Mouse (Mus musculus): ENCODE data around the gene Tsc1. TPM values are rescaled to one million over a fixed set of nuclear protein-coding genes. Genes with fewer than 3 reads are reported as not detected.

The Tsc1 gene
- polyA plus RNA-seq, 1 experiment: 22.2 TPM

GRCm38 (mm10) chr2:28601720-28602590, 39.1 kb upstream of the Tsc1 start:
- TF ChIP-seq CTCF (IDR thresholded peaks at IDR 0.05; ENCODE audit: borderline replicate concordance, insufficient read depth, low read length): no peak
- no peak for TF ChIP-seq POLR2A (IDR thresholded peaks at IDR 0.05; ENCODE audit: low read depth, low read length)
- no peak overlapping the region for H3K4me3 ChIP-seq (ENCODE audit: insufficient read depth, low read length)
- H3K27ac ChIP-seq (ENCODE audit: insufficient read depth, low read length): no peak overlapping the region
- H3K4me1 ChIP-seq (ENCODE audit: control insufficient read depth, insufficient read depth, low read length): no peaks in the 10 kb centered on the region

GRCm38 (mm10) chr2:28603542-28603941, 37.5 kb upstream of the Tsc1 start:
- no peak overlapping the region for H3K4me3 ChIP-seq (ENCODE audit: insufficient read depth, low read length)
- H3K4me1 ChIP-seq (ENCODE audit: control insufficient read depth, insufficient read depth, low read length): no peaks in the 10 kb centered on the region
- TF ChIP-seq CTCF (IDR thresholded peaks at IDR 0.05; ENCODE audit: borderline replicate concordance, insufficient read depth, low read length): no peak
- no peak overlapping the region for H3K27ac ChIP-seq (ENCODE audit: insufficient read depth, low read length)

- TF ChIP-seq POLR2A (IDR thresholded peaks at IDR 0.05; ENCODE audit: low read depth, low read length) (no peak), CTCF (IDR thresholded peaks at IDR 0.05; ENCODE audit: borderline replicate concordance, insufficient read depth, low read length) (no peak)
- Histone ChIP-seq H3K27ac (ENCODE audit: insufficient read depth, low read length) (no peak overlapping the region), H3K4me1 (ENCODE audit: control insufficient read depth, insufficient read depth, low read length) (no peaks in the 10 kb centered on the region), H3K4me3 (ENCODE audit: insufficient read depth, low read length) (no peak overlapping the region)
Measured at GRCm38 (mm10) chr2:28605789-28606541, 35.1 kb upstream of the Tsc1 start.

GRCm38 (mm10) chr2:28606601-28607340, 34.3 kb upstream of the Tsc1 start:
- TF ChIP-seq POLR2A (IDR thresholded peaks at IDR 0.05; ENCODE audit: low read depth, low read length): no peak
- Histone ChIP-seq H3K4me1 (ENCODE audit: control insufficient read depth, insufficient read depth, low read length) (no peaks in the 10 kb centered on the region), H3K27ac (ENCODE audit: insufficient read depth, low read length) (no peak overlapping the region), H3K4me3 (ENCODE audit: insufficient read depth, low read length) (no peak overlapping the region)

GRCm38 (mm10) chr2:28607341-28608165, 33.5 kb upstream of the Tsc1 start:
- H3K4me3 ChIP-seq (ENCODE audit: insufficient read depth, low read length): no peak overlapping the region
- TF ChIP-seq CTCF (IDR thresholded peaks at IDR 0.05; ENCODE audit: borderline replicate concordance, insufficient read depth, low read length): no peak
- TF ChIP-seq POLR2A (IDR thresholded peaks at IDR 0.05; ENCODE audit: low read depth, low read length): no peak
- H3K4me1 ChIP-seq (ENCODE audit: control insufficient read depth, insufficient read depth, low read length): no peaks in the 10 kb centered on the region
- H3K27ac ChIP-seq (ENCODE audit: insufficient read depth, low read length): no peak overlapping the region

- Histone ChIP-seq H3K4me1 (ENCODE audit: control insufficient read depth, insufficient read depth, low read length) (no peaks in the 10 kb centered on the region), H3K27ac (ENCODE audit: insufficient read depth, low read length) (no peak overlapping the region), H3K4me3 (ENCODE audit: insufficient read depth, low read length) (no peak overlapping the region)
- TF ChIP-seq POLR2A (IDR thresholded peaks at IDR 0.05; ENCODE audit: low read depth, low read length) (no peak), CTCF (IDR thresholded peaks at IDR 0.05; ENCODE audit: borderline replicate concordance, insufficient read depth, low read length) (no peak)
Measured at GRCm38 (mm10) chr2:28609851-28610250, 31.2 kb upstream of the Tsc1 start.

GRCm38 (mm10) chr2:28610716-28611406, 30.2 kb upstream of the Tsc1 start:
- Histone ChIP-seq H3K27ac (ENCODE audit: insufficient read depth, low read length) (no peak overlapping the region), H3K4me1 (ENCODE audit: control insufficient read depth, insufficient read depth, low read length) (no peaks in the 10 kb centered on the region), H3K4me3 (ENCODE audit: insufficient read depth, low read length) (no peak overlapping the region)
- TF ChIP-seq CTCF (IDR thresholded peaks at IDR 0.05; ENCODE audit: borderline replicate concordance, insufficient read depth, low read length) (no peak), POLR2A (IDR thresholded peaks at IDR 0.05; ENCODE audit: low read depth, low read length) (no peak)

GRCm38 (mm10) chr2:28611407-28611787, 29.6 kb upstream of the Tsc1 start:
- Histone ChIP-seq H3K4me3 (ENCODE audit: insufficient read depth, low read length) (no peak overlapping the region), H3K27ac (ENCODE audit: insufficient read depth, low read length) (no peak overlapping the region), H3K4me1 (ENCODE audit: control insufficient read depth, insufficient read depth, low read length) (no peaks in the 10 kb centered on the region)
- TF ChIP-seq POLR2A (IDR thresholded peaks at IDR 0.05; ENCODE audit: low read depth, low read length): no peak
- TF ChIP-seq CTCF (IDR thresholded peaks at IDR 0.05; ENCODE audit: borderline replicate concordance, insufficient read depth, low read length): no peak
